9 mouse cellular contexts compared by ENCODE assay signal in the genomic region with DNA sequence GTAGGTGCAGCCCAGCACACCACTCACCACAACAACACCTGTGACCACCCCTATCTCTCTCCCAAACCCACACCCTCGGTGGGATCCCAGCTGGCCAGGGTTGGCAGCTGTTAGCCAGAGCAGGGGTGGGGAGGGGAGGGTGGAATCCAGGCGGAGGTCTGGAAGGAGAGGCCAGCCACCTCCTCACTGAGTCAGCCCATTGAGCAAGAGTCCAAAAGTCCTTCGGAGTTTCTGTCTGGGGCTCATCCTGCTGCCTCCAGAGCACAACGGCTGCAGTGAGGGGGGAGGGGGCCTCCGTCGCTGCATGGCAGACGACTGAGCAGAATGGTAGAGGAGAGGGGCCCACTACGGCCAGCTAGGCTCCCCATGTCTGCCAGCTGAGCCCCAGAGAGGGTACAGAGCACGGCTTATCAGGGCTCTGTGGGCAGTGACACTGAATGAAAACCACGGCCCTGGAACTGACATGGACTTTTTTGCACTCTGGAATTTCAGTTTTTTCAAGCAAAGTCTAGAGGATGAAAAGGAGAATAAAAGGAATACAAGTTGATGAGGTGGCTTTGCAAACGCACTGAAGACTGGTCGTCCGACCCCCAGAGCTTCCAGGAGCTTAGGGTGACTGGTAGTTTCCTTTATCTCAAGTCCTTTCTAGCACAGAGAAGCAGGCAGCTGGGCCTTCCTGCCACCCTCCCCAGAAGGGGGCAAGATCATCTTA. TPM values are rescaled to one million over a fixed set of nuclear protein-coding genes. Genes with fewer than 3 reads are reported as not detected.
A peak's percentile ranks its signal among the peaks of the same experiment; 100 is the strongest.
DNase-seq lines count a peak whose midpoint lies in the region; TF ChIP-seq lines count a peak whose summit lies in the region.
"Had no signal": no experiment of that assay in that cellular context is flagged by ENCODE, and none has a peak within 500 bp of the region (broad histone marks: within the 10 kb centered on the region; RNA-seq: fewer than 3 reads in every experiment).

No protein-coding gene starts in this region.

- DNase-seq in gastrocnemius, adult 2 months = peak; percentile 23
- DNase-seq in gastrocnemius, postnatal 10 days = no peak
- peak; percentile 51 for DNase-seq in embryo, embryonic 11 days
- peak; percentile 80 to 85 for DNase-seq in kidney, adult 8-10 months
- peak; percentile 43 for DNase-seq in lung, postnatal 10 days
- no peak for DNase-seq in frontal cortex, postnatal 10 days (ENCODE audit: low spot score in 2 of 2)
- no peak for DNase-seq in ovary, postnatal 10 days (ENCODE audit: low spot score)
- DNase-seq in left cerebral cortex, adult 11 months (ENCODE audit: low spot score) = no peak

- H3K4me3 ChIP-seq in gastrocnemius, adult 2 months = no peak overlapping the region

- intact Hi-C loops in gastrocnemius, adult 2 months (cut with DNase I) = no loop called here

- no peak overlapping the region for H3K27ac ChIP-seq in gastrocnemius, adult 2 months

- no peak for TF ChIP-seq CTCF in gastrocnemius, adult 2 months (IDR thresholded peaks at IDR 0.05)

RNA-seq across cellular contexts. Expression of gene Inava, which starts 5.6 kb away (rescaled TPM):
- total RNA-seq in gastrocnemius, adult 2 months (2021) = not detected
- total RNA-seq in gastrocnemius, postnatal 10 days (2021) = under 1 TPM in 1 of 2 experiments, not detected in 1; 0.28 TPM

RNA-seq across cellular contexts. Expression of gene Mroh3, which starts 15.9 kb away (rescaled TPM):
- not detected for total RNA-seq in gastrocnemius, adult 2 months (2021)
- total RNA-seq in gastrocnemius, postnatal 10 days (2021) = not detected
- total RNA-seq: CH12.LX had no signal

RNA-seq across cellular contexts. Expression of gene Gpr25, which starts 32.2 kb away (rescaled TPM):
- total RNA-seq in gastrocnemius, adult 2 months (2021) = not detected
- not detected for total RNA-seq in gastrocnemius, postnatal 10 days (2021)
- total RNA-seq: CH12.LX had no signal

Comparison
In these comparisons a context has a peak if more than half of its experiments do, and no peak if none do; other contexts are left out.
1. DNase-seq: peak in gastrocnemius, adult 2 months (single experiment), embryo, embryonic 11 days (single experiment), kidney, adult 8-10 months (2 of 2) and lung, postnatal 10 days (single experiment); none in gastrocnemius, postnatal 10 days (single experiment), frontal cortex, postnatal 10 days (0 of 2), ovary, postnatal 10 days (single experiment) and left cerebral cortex, adult 11 months (single experiment).